Mouse (Mus musculus) T-cell, adult 2 months (primary cell): ENCODE data around the gene Aqr.
"Not testable (repeated sequence)": the region's sequence is repeated elsewhere in the genome, so short reads cannot be mapped to it uniquely, and the experiment has no call there.

ENCODE experiments used
- DNase-seq: peaks from one replicate; pipeline ENCODE4 v3.0.0; 2022; ENCODE audit warnings: low spot score

Gene Aqr

GRCm38 (mm10) chr2:114186924-114187323 is at the start of gene Aqr:
TSS of gene Aqr (minus strand) at chr2:114187024.
- not testable (repeated sequence) for DNase-seq

GRCm38 (mm10) chr2:114236566-114236965 is 49.7 kb upstream of the Aqr start:
- DNase-seq: no peak

GRCm38 (mm10) chr2:114235584-114235983 is 48.8 kb upstream of the Aqr start:
- no peak for DNase-seq

GRCm38 (mm10) chr2:114231248-114231647 is 44.4 kb upstream of the Aqr start:
- DNase-seq: no peak

GRCm38 (mm10) chr2:114228672-114229071 is 41.8 kb upstream of the Aqr start:
- no peak for DNase-seq

- DNase-seq: no peak
Observed at GRCm38 (mm10) chr2:114205036-114205435, 18.2 kb upstream of the Aqr start.

GRCm38 (mm10) chr2:114201574-114201973 is 14.8 kb upstream of the Aqr start:
- DNase-seq: no peak

GRCm38 (mm10) chr2:114200932-114201559 is 14.2 kb upstream of the Aqr start, which contains the start of gene Zfp770:
TSS of gene Zfp770 (minus strand) at chr2:114201469.
- peak; percentile 68 for DNase-seq

- DNase-seq: no peak
Observed at GRCm38 (mm10) chr2:114196421-114196820, 9.6 kb upstream of the Aqr start.

GRCm38 (mm10) chr2:114177802-114178733 is 8.8 kb downstream of the Aqr start:
- DNase-seq: no peak

- DNase-seq: peak; percentile 86
Observed at GRCm38 (mm10) chr2:114174651-114175484, 12.0 kb downstream of the Aqr start.

GRCm38 (mm10) chr2:114173248-114173647 is 13.6 kb downstream of the Aqr start:
- no peak for DNase-seq

GRCm38 (mm10) chr2:114167837-114168236 is 19.0 kb downstream of the Aqr start:
- DNase-seq: no peak

GRCm38 (mm10) chr2:114161978-114162377 is 24.8 kb downstream of the Aqr start:
- DNase-seq: no peak

GRCm38 (mm10) chr2:114157345-114157744 is 29.5 kb downstream of the Aqr start:
- DNase-seq: no peak

GRCm38 (mm10) chr2:114156639-114157038 is 30.2 kb downstream of the Aqr start:
- DNase-seq: no peak

GRCm38 (mm10) chr2:114153247-114153646 is 33.6 kb downstream of the Aqr start:
- peak; percentile 22 for DNase-seq

GRCm38 (mm10) chr2:114146864-114147458 is 39.9 kb downstream of the Aqr start:
- no peak for DNase-seq

GRCm38 (mm10) chr2:114145315-114145801 is 41.5 kb downstream of the Aqr start:
- DNase-seq: peak; percentile 84

GRCm38 (mm10) chr2:114144915-114145314 is 41.9 kb downstream of the Aqr start:
- DNase-seq: peak; percentile 82

GRCm38 (mm10) chr2:114143842-114144241 is 43.0 kb downstream of the Aqr start:
- DNase-seq: no peak

GRCm38 (mm10) chr2:114136755-114137154 is 50.1 kb downstream of the Aqr start:
- DNase-seq: peak; percentile 85
